Mouse (Mus musculus): ENCODE measurements at regions not wholly inside any gene's neighbourhood (a gene's known extent, or its start where the extent isn't known, plus 50 kb on each side); places are given as distances from the start of the nearest gene placed in this dataset.

DNA sequence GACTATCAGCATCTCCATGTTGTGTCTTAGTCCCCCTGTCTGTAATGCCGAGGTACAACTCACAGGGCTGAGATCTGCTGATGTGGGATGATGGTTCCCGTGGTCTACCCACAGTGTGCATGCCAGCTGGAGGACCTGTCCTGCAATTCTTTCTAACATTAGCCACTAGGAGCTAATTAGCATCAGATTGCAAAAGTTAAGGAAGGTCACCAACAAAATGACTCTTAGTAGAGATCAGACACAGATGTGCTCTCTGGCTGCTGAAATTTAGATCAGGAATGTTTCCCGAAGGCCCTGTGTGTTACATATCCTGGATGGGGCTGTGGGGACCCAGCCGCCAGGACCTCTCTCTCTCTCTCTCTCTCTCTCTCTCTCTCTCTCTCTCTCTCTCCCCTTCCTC is 218.8 kb upstream of the 4931429L15Rik start:
- TF ChIP-seq EP300 (IDR thresholded peaks at IDR 0.05; ENCODE audit: low read depth in 1 of 2, low read length in 2 of 2) (no peak), POLR2AphosphoS5 (IDR thresholded peaks at IDR 0.05; ENCODE audit: borderline replicate concordance, low read depth, low read length) (no peak), ZKSCAN1 (IDR thresholded peaks at IDR 0.05; ENCODE audit: low read depth, low read length) (no peak), SIN3A (IDR thresholded peaks at IDR 0.05; ENCODE audit: low read length) (no peak), TAL1 (IDR thresholded peaks at IDR 0.05; ENCODE audit: low read length) (no peak), CTCF (IDR thresholded peaks at IDR 0.05 in 2 of 3, conservative IDR thresholded peaks at IDR 0.05 in 1 of 3; ENCODE audit: control insufficient read depth in 1 of 3, insufficient read depth in 1 of 3, low read depth in 2 of 3, low read length in 3 of 3, poor library complexity in 1 of 3, severe bottlenecking in 1 of 3) (no peak), E2F4 (IDR thresholded peaks at IDR 0.05; ENCODE audit: borderline replicate concordance, low read depth, low read length) (no peak), ZNF384 (IDR thresholded peaks at IDR 0.05; ENCODE audit: low read depth, low read length) (no peak), ZMIZ1 (IDR thresholded peaks at IDR 0.05; ENCODE audit: low read depth, low read length) (no peak)

Data from MEL (cell line).